Mouse (Mus musculus): ENCODE data around the gene Trmt13. TPM values are rescaled to one million over a fixed set of nuclear protein-coding genes. Genes with fewer than 3 reads are reported as not detected.
"Not testable (repeated sequence)": the region's sequence is repeated elsewhere in the genome, so short reads cannot be mapped to it uniquely, and the experiment has no call there.

The Trmt13 gene
- 17.7 and 22.6 TPM in 2 replicates for polyA plus RNA-seq (2012; ENCODE audit: insufficient read depth, insufficient read length, missing spikeins)

DNA sequence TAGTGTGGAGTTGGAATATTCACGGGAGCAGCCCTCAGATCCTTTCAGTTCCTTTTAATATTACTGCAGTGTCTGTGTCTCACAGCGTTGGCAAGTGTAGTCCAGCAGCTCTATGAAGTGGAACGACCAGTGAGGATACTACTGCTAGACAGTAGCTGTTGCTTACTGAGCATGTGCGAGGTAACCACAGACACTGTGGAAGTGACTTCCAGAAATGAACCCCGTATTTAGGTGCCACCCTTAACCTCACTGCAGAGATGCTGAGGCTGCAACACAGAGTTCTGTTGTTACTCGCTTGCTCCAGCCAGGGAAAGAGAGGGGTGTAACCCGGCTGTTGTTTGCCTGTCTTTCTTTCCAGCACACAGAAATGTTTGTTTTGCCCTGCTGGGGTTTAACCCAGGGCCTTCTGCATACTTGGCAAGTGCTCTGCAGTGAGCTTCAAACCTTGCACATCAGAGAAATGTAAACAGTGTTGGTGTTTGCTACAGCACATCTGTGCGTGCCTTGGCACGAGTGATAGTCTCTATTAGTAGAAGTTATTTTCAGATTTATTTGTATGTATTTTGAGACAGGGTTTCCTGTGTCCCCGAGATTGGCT, at the start of gene Trmt13:
Gene Trmt13 (minus strand): TSS at position 293 of the 598 bp plus-strand sequence.
- Histone ChIP-seq H3K4me1 (ENCODE audit: control insufficient read depth, insufficient read depth, low read length) (peaks cover 25% of the 10 kb centered on the region), H3K27ac (ENCODE audit: insufficient read depth, low read depth, low read length) (peak within 1 kb of the TSS; percentile 7), H3K4me3 (ENCODE audit: insufficient read depth, low read length) (no peak within 1 kb of the TSS)
- TF ChIP-seq POLR2A (IDR thresholded peaks at IDR 0.05; ENCODE audit: borderline replicate concordance, low read depth, low read length), result no peak
- no peak for TF ChIP-seq CTCF (IDR thresholded peaks at IDR 0.05; ENCODE audit: low read depth, low read length)

GRCm38 (mm10) chr3:116662463-116662863, 48.1 kb upstream of the Trmt13 start, which contains the start of gene Mfsd14a:
Mfsd14a (minus strand) TSS chr3:116662677.
- TF ChIP-seq CTCF (IDR thresholded peaks at IDR 0.05; ENCODE audit: low read depth, low read length), result no peak
- peak; percentile 67; the same call in 1 of the 2 replicates for TF ChIP-seq POLR2A (IDR thresholded peaks at IDR 0.05; ENCODE audit: borderline replicate concordance, low read depth, low read length)
- peak within 1 kb of the TSS; percentile 95 for H3K4me3 ChIP-seq (ENCODE audit: insufficient read depth, low read length)
- H3K27ac ChIP-seq (ENCODE audit: insufficient read depth, low read depth, low read length), result peak within 1 kb of the TSS; percentile 76

GRCm38 (mm10) chr3:116661870-116662414, 47.6 kb upstream of the Trmt13 start:
- peak overlapping the region; percentile 95 for H3K4me3 ChIP-seq (ENCODE audit: insufficient read depth, low read length)
- peak overlapping the region; percentile 76 for H3K27ac ChIP-seq (ENCODE audit: insufficient read depth, low read depth, low read length)
- no peak for TF ChIP-seq CTCF (IDR thresholded peaks at IDR 0.05; ENCODE audit: low read depth, low read length)
- TF ChIP-seq POLR2A (IDR thresholded peaks at IDR 0.05; ENCODE audit: borderline replicate concordance, low read depth, low read length), result no peak
- peaks cover 30% of the 10 kb centered on the region for H3K4me1 ChIP-seq (ENCODE audit: control insufficient read depth, insufficient read depth, low read length)

More at GRCm38 (mm10) chr3:116662463-116662863, 48.1 kb upstream of the Trmt13 start, which contains the start of gene Mfsd14a:
- peaks cover 27% of the 10 kb centered on the region for H3K4me1 ChIP-seq (ENCODE audit: control insufficient read depth, insufficient read depth, low read length)

DNA sequence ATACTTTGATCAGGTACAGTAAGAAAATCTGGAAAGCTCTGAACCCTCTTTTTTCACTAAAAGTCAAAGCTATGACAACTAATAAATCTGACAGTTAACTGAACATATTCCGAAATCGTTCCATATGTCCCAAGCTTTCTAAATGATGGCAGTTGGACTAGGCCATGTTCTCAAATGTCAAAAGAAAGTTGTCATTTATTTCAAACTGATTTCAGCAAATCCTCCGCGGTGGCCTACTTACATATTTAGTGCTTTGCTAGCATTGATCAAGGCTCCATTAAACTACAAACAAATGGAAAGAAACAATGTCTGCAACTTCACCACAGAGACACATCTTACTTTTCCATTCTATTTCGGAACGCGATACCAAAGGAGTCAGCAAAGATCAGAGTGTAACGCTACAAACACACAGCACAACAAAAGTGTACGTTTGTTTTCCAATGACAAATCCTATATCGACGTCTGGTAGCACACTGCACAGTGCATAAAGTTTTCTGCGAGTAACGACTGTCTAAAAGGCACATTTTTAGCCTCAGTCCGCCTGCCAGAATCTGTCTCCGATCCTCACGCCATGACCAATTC, 47.0 kb upstream of the Trmt13 start:
- TF ChIP-seq CTCF (IDR thresholded peaks at IDR 0.05; ENCODE audit: low read depth, low read length) (no peak), POLR2A (IDR thresholded peaks at IDR 0.05; ENCODE audit: borderline replicate concordance, low read depth, low read length) (no peak)
- H3K4me1 ChIP-seq (ENCODE audit: control insufficient read depth, insufficient read depth, low read length), result peaks cover 35% of the 10 kb centered on the region
- peak overlapping the region; percentile 76 for H3K27ac ChIP-seq (ENCODE audit: insufficient read depth, low read depth, low read length)

GRCm38 (mm10) chr3:116659856-116660430, 45.6 kb upstream of the Trmt13 start:
- Histone ChIP-seq H3K4me3 (ENCODE audit: insufficient read depth, low read length) (no peak overlapping the region), H3K4me1 (ENCODE audit: control insufficient read depth, insufficient read depth, low read length) (peaks cover 38% of the 10 kb centered on the region), H3K27ac (ENCODE audit: insufficient read depth, low read depth, low read length) (no peak overlapping the region)
- TF ChIP-seq POLR2A (IDR thresholded peaks at IDR 0.05; ENCODE audit: borderline replicate concordance, low read depth, low read length), result no peak
- TF ChIP-seq CTCF (IDR thresholded peaks at IDR 0.05; ENCODE audit: low read depth, low read length), result no peak

More for the DNA sequence above, 47.0 kb upstream of the Trmt13 start:
- H3K4me3 ChIP-seq (ENCODE audit: insufficient read depth, low read length), result peak overlapping the region; percentile 95

- H3K27ac ChIP-seq (ENCODE audit: insufficient read depth, low read depth, low read length), result no peak overlapping the region
- no peak overlapping the region for H3K4me3 ChIP-seq (ENCODE audit: insufficient read depth, low read length)
- peaks cover 40% of the 10 kb centered on the region for H3K4me1 ChIP-seq (ENCODE audit: control insufficient read depth, insufficient read depth, low read length)
- TF ChIP-seq CTCF (IDR thresholded peaks at IDR 0.05; ENCODE audit: low read depth, low read length), result no peak
- no peak for TF ChIP-seq POLR2A (IDR thresholded peaks at IDR 0.05; ENCODE audit: borderline replicate concordance, low read depth, low read length)
Observed at GRCm38 (mm10) chr3:116658928-116659565, 44.7 kb upstream of the Trmt13 start.

GRCm38 (mm10) chr3:116656184-116656965, 42.0 kb upstream of the Trmt13 start:
- peaks cover 48% of the 10 kb centered on the region for H3K4me1 ChIP-seq (ENCODE audit: control insufficient read depth, insufficient read depth, low read length)

DNA sequence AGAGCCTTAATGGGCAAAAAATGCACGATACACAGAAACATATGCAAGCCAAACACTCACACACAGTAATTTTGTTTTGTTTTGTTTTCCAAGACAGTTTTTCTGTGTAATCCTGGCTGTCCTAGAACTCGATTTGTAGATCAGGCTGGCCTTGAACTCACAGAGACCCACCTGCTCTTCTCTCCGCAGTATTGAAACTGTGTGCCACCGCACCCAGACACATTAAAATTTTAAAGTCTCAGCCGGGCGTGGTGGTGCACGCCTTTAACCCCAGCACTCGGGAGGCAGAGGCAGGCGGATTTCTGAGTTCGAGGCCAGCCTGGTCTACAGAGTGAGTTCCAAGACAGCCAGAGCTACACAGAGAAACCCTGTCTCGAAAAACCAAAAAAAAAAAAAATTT, 39.7 kb upstream of the Trmt13 start:
- H3K27ac ChIP-seq (ENCODE audit: insufficient read depth, low read depth, low read length); H3K4me3 ChIP-seq (ENCODE audit: insufficient read depth, low read length): not testable (repeated sequence)
- H3K4me1 ChIP-seq (ENCODE audit: control insufficient read depth, insufficient read depth, low read length), result peaks cover 51% of the 10 kb centered on the region

More at GRCm38 (mm10) chr3:116656184-116656965, 42.0 kb upstream of the Trmt13 start:
- Histone ChIP-seq H3K27ac (ENCODE audit: insufficient read depth, low read depth, low read length) (no peak overlapping the region), H3K4me3 (ENCODE audit: insufficient read depth, low read length) (no peak overlapping the region)
- TF ChIP-seq POLR2A (IDR thresholded peaks at IDR 0.05; ENCODE audit: borderline replicate concordance, low read depth, low read length) (no peak), CTCF (IDR thresholded peaks at IDR 0.05; ENCODE audit: low read depth, low read length) (no peak)

Data from bone marrow macrophage, adult 2 months (primary cell).